Mouse (Mus musculus): Measurements from ENCODE around the gene Aurkc.
"Not testable (repeated sequence)": the region's sequence is repeated elsewhere in the genome, so short reads cannot be mapped to it uniquely, and the experiment has no call there.

The Aurkc gene

GRCm38 (mm10) chr7:6995251-6995650 is at the start of gene Aurkc:
Aurkc (plus strand) TSS chr7:6995300.
- DNase-seq (ENCODE audit: low spot score): not testable (repeated sequence)

GRCm38 (mm10) chr7:6948061-6948460 is 47.0 kb upstream of the Aurkc start:
- not testable (repeated sequence) for DNase-seq (ENCODE audit: low spot score)

GRCm38 (mm10) chr7:6956576-6956975 is 38.5 kb upstream of the Aurkc start:
- DNase-seq (ENCODE audit: low spot score): no peak

- DNase-seq (ENCODE audit: low spot score): no peak
Observed at GRCm38 (mm10) chr7:6958574-6958973, 36.5 kb upstream of the Aurkc start.

GRCm38 (mm10) chr7:6973566-6973965 is 21.5 kb upstream of the Aurkc start:
- no peak for DNase-seq (ENCODE audit: low spot score)

GRCm38 (mm10) chr7:6976890-6977289 is 18.2 kb upstream of the Aurkc start:
- no peak for DNase-seq (ENCODE audit: low spot score)

- not testable (repeated sequence) for DNase-seq (ENCODE audit: low spot score)
Observed at GRCm38 (mm10) chr7:6998914-6999313, 3.8 kb downstream of the Aurkc start.

GRCm38 (mm10) chr7:7005441-7005840 is 10.3 kb downstream of the Aurkc start:
- DNase-seq (ENCODE audit: low spot score): not testable (repeated sequence)

- no peak for DNase-seq (ENCODE audit: low spot score)
Observed at GRCm38 (mm10) chr7:7027445-7027844, 32.3 kb downstream of the Aurkc start.

GRCm38 (mm10) chr7:7049659-7050320 is 54.7 kb downstream of the Aurkc start:
- DNase-seq (ENCODE audit: low spot score): not testable (repeated sequence)
